Mouse (Mus musculus): ENCODE data around the gene Sertad2.

The Sertad2 gene

GRCm38 (mm10) chr11:20646142-20646541 is 103.1 kb downstream of the Sertad2 start:
- CTCF ChIA-PET: no interaction called here
- POLR2A ChIA-PET: interaction anchor here in 2 of 4 experiments (0.7 to 7.3 kb wide), 4 partner anchors 10 to 201 kb away, joined by 4 to 63 read pairs (median 7); no protein-coding TSS in a partner anchor

- POLR2A ChIA-PET: interaction anchor here in 3 of 4 experiments (0.6 to 3.7 kb wide), 12 partner anchors 9 to 397 kb away, joined by 3 to 23 read pairs (median 4); no protein-coding TSS in a partner anchor
These were observed 104.1 kb downstream of the Sertad2 start for GRCm38 (mm10) chr11:20646986-20647726.

GRCm38 (mm10) chr11:20647902-20648625 is 105.0 kb downstream of the Sertad2 start:
- ChIA-PET POLR2A (interaction anchor here in 3 of 4 experiments (0.7 to 3.7 kb wide), 13 partner anchors 8 to 398 kb away, joined by 3 to 23 read pairs (median 5); no protein-coding TSS in a partner anchor), CTCF (interaction anchor here in 2 of 4 experiments (0.5 to 1.3 kb wide), 4 partner anchors 11 to 42 kb away, joined by 3 to 7 read pairs (median 5); no protein-coding TSS in a partner anchor)

More at GRCm38 (mm10) chr11:20646986-20647726, 104.1 kb downstream of the Sertad2 start:
- CTCF ChIA-PET: interaction anchor here in 1 of 4 experiments (1.3 kb wide), 1 partner anchor 10 kb away, joined by 3 read pairs; no protein-coding TSS in a partner anchor

- ChIA-PET CTCF (interaction anchor here in 3 of 4 experiments (0.6 to 4.1 kb wide), 12 partner anchors 9 to 198 kb away, joined by 3 to 27 read pairs (median 4); partner anchors contain the start of gene Sertad2 (in 1 of the 3)), POLR2A (interaction anchor here in 2 of 4 experiments (0.6 to 3.7 kb wide), 14 partner anchors 9 to 181 kb away, joined by 3 to 23 read pairs (median 4); no protein-coding TSS in a partner anchor)
These were observed 106.4 kb downstream of the Sertad2 start for GRCm38 (mm10) chr11:20649477-20649876.

GRCm38 (mm10) chr11:20650006-20650639 is 107.1 kb downstream of the Sertad2 start:
- ChIA-PET POLR2A (interaction anchor here in 3 of 4 experiments (0.6 to 3.7 kb wide), 15 partner anchors 10 to 281 kb away, joined by 3 to 23 read pairs (median 4); no protein-coding TSS in a partner anchor), CTCF (interaction anchor here in 3 of 4 experiments (0.6 to 4.1 kb wide), 10 partner anchors 8 to 703 kb away, joined by 3 to 27 read pairs (median 4); partner anchors contain the start of gene Sertad2 (in 1 of the 3))

- POLR2A ChIA-PET: interaction anchor here in 2 of 4 experiments (1.1 to 2.6 kb wide), 4 partner anchors 9 to 20 kb away, joined by 3 to 16 read pairs (median 4); no protein-coding TSS in a partner anchor
- CTCF ChIA-PET: interaction anchor here in 1 of 4 experiments (4.1 kb wide), 1 partner anchor 10 kb away, joined by 27 read pairs; no protein-coding TSS in a partner anchor
These were observed 108.1 kb downstream of the Sertad2 start for GRCm38 (mm10) chr11:20651166-20651565.

GRCm38 (mm10) chr11:20655795-20656710 is 113.0 kb downstream of the Sertad2 start:
- ChIA-PET CTCF (interaction anchor here in 3 of 4 experiments (0.5 to 1.3 kb wide), 9 partner anchors 15 to 523 kb away, joined by 3 to 4 read pairs (median 3); partner anchors contain the start of gene Cep68 (in 1 of the 3)), POLR2A (interaction anchor here in 3 of 4 experiments (0.7 to 4.4 kb wide), 31 partner anchors 9 to 819 kb away, joined by 3 to 25 read pairs (median 4); partner anchors contain the start of genes Actr2 (in 1 of the 3), Aftph (in 1 of the 3), Cep68 (in 1 of the 3) and Slc1a4 (in 1 of the 3))

- POLR2A ChIA-PET: interaction anchor here in 3 of 4 experiments (0.6 to 3.1 kb wide), 17 partner anchors 9 to 634 kb away, joined by 3 to 22 read pairs (median 5); partner anchors contain the start of genes Cep68 (in 1 of the 3) and Slc1a4 (in 1 of the 3)
- CTCF ChIA-PET: interaction anchor here in 2 of 4 experiments (0.6 to 1.3 kb wide), 4 partner anchors 15 to 524 kb away, joined by 3 read pairs; no protein-coding TSS in a partner anchor
These were observed 113.6 kb downstream of the Sertad2 start for GRCm38 (mm10) chr11:20656711-20657057.

- CTCF ChIA-PET: interaction anchor here in 2 of 4 experiments (1.2 to 1.3 kb wide), 2 partner anchors 9 to 204 kb away, joined by 3 to 4 read pairs; no protein-coding TSS in a partner anchor
These were observed 116.0 kb downstream of the Sertad2 start for GRCm38 (mm10) chr11:20659094-20659493.

GRCm38 (mm10) chr11:20660111-20661097 is 117.4 kb downstream of the Sertad2 start:
- POLR2A ChIA-PET: interaction anchor here in 3 of 4 experiments (0.6 to 3.7 kb wide), 22 partner anchors 8 to 516 kb away, joined by 3 to 25 read pairs (median 5); partner anchors contain the start of genes Rab1a (in 1 of the 3) and Slc1a4 (in 1 of the 3)
- CTCF ChIA-PET: interaction anchor here (0.6 to 3.2 kb wide), 21 partner anchors 9 to 654 kb away, joined by 3 to 27 read pairs (median 3); no protein-coding TSS in a partner anchor

More at GRCm38 (mm10) chr11:20659094-20659493, 116.0 kb downstream of the Sertad2 start:
- POLR2A ChIA-PET: interaction anchor here in 3 of 4 experiments (1.2 to 3.7 kb wide), 4 partner anchors 9 to 192 kb away, joined by 3 to 16 read pairs (median 8); no protein-coding TSS in a partner anchor

- POLR2A ChIA-PET: interaction anchor here in 3 of 4 experiments (0.6 to 3.7 kb wide), 15 partner anchors 9 to 497 kb away, joined by 3 to 25 read pairs (median 5); partner anchors contain the start of genes Rab1a (in 1 of the 3) and Slc1a4 (in 1 of the 3)
- CTCF ChIA-PET: interaction anchor here (0.5 to 3.2 kb wide), 26 partner anchors 10 to 1935 kb away, joined by 3 to 27 read pairs (median 3); no protein-coding TSS in a partner anchor
These were observed 118.6 kb downstream of the Sertad2 start for GRCm38 (mm10) chr11:20661652-20662051.

GRCm38 (mm10) chr11:20662811-20663210 is 119.8 kb downstream of the Sertad2 start:
- POLR2A ChIA-PET: interaction anchor here in 2 of 4 experiments (0.6 to 2.3 kb wide), 8 partner anchors 8 to 596 kb away, joined by 3 to 6 read pairs (median 3); no protein-coding TSS in a partner anchor
- CTCF ChIA-PET: interaction anchor here (0.6 to 3.2 kb wide), 7 partner anchors 8 to 530 kb away, joined by 3 to 27 read pairs (median 11); no protein-coding TSS in a partner anchor

- ChIA-PET POLR2A (interaction anchor here (0.6 to 2.3 kb wide), 15 partner anchors 9 to 525 kb away, joined by 3 to 6 read pairs (median 3); no protein-coding TSS in a partner anchor), CTCF (interaction anchor here in 3 of 4 experiments (0.5 to 1.4 kb wide), 6 partner anchors 27 to 209 kb away, joined by 3 to 12 read pairs (median 4); no protein-coding TSS in a partner anchor)
These were observed 120.6 kb downstream of the Sertad2 start for GRCm38 (mm10) chr11:20663580-20664198.

- CTCF ChIA-PET: interaction anchor here in 2 of 4 experiments (0.7 to 0.8 kb wide), 2 partner anchors 16 to 402 kb away, joined by 3 read pairs; no protein-coding TSS in a partner anchor
- POLR2A ChIA-PET: interaction anchor here in 3 of 4 experiments (0.7 to 2.3 kb wide), 7 partner anchors 9 to 219 kb away, joined by 3 to 6 read pairs (median 3); no protein-coding TSS in a partner anchor
These were observed 121.8 kb downstream of the Sertad2 start for GRCm38 (mm10) chr11:20664878-20665277.

Measured in embryonic stem cell, embryonic (primary cell).